Mouse (Mus musculus) limb, embryonic 14.5 days (tissue): ENCODE results near the gene Cebpe. TPM values are rescaled to one million over a fixed set of nuclear protein-coding genes. Genes with fewer than 3 reads are reported as not detected.

Experiments
- ATAC-seq: fragments of 200-750 bp; cut with Nextera tagmentation; 2 replicates; pipeline ENCODE4 v1.8.0; 2017; ENCODE audit warnings: low read depth, moderate number of reproducible peaks, moderate TSS enrichment; ENCODE audit not compliant: low FRiP score
- DNase-seq: peaks from one replicate; pipeline ENCODE4 v3.0.0-alpha.2; 2015; ENCODE audit warnings: low spot score
- H3K27ac ChIP-seq: fragments of 300-500 bp; sonication (generic); replicated peaks from 2 replicates; pipeline ENCODE4 v1.5.1; 2014; ENCODE audit warnings: low read depth, mild to moderate bottlenecking, low read length, moderate library complexity, mixed read lengths
- H3K27me3 ChIP-seq: fragments of 300-500 bp; sonication (generic); 2 replicates; pipeline ENCODE4 v1.6.1; 2014; ENCODE audit warnings: low read length, mixed read lengths; ENCODE audit not compliant: control insufficient read depth, insufficient read depth
- H3K36me3 ChIP-seq: fragments of 300-500 bp; sonication (generic); 2 replicates; pipeline ENCODE4 v1.6.1; 2014; ENCODE audit warnings: mild to moderate bottlenecking, low read length, moderate library complexity, mixed read lengths; ENCODE audit not compliant: control insufficient read depth, insufficient read depth
- H3K4me1 ChIP-seq: fragments of 300-500 bp; sonication (generic); 2 replicates; pipeline ENCODE4 v1.6.1; 2014; ENCODE audit warnings: antibody characterized with exemption, low read length, mixed read lengths; ENCODE audit not compliant: control insufficient read depth, insufficient read depth
- H3K4me2 ChIP-seq: fragments of 300-500 bp; sonication (generic); replicated peaks from 2 replicates; pipeline ENCODE4 v1.6.1; 2014; ENCODE audit warnings: low read depth, mild to moderate bottlenecking, low read length, moderate library complexity; ENCODE audit not compliant: severe bottlenecking
- H3K4me3 ChIP-seq: fragments of 300-500 bp; sonication (generic); replicated peaks from 2 replicates; pipeline ENCODE4 v1.5.1; 2014; ENCODE audit warnings: low read length
- H3K9ac ChIP-seq: fragments of 300-500 bp; sonication (generic); 2 replicates; pipeline ENCODE4 v1.6.1; 2014; ENCODE audit warnings: mild to moderate bottlenecking, low read depth, low read length, moderate library complexity; ENCODE audit not compliant: severe bottlenecking
- H3K9me3 ChIP-seq: fragments of 300-500 bp; sonication (generic); 2 replicates; pipeline ENCODE4 v1.6.1; 2016; ENCODE audit warnings: low read length; ENCODE audit not compliant: control insufficient read depth
- POLR2A ChIP-seq: fragments of 200-500 bp; IDR thresholded peaks from 2 replicates; pipeline ENCODE4 v1.8.0; 2012; ENCODE audit warnings: inconsistent platforms, mild to moderate bottlenecking, moderate library complexity, borderline replicate concordance; ENCODE audit not compliant: insufficient read depth, insufficient read length; ENCODE audit errors: extremely low read depth
- WGBS: fragments of 180-500 bp; shearing (Covaris S2); extraction: QIAGEN DNeasy Blood & Tissue Kit; methylation state at CpG from one replicate; pipeline ENCODE4 v1.1.7; 2014; 5-methylcytosine and 5-hydroxymethylcytosine counted together
- polyA plus RNA-seq, 2 experiments: library from polyadenylated mRNA; depleted of rRNA in 1 of 2; stranded (reverse) in 1 of 2; unstranded in 1 of 2; fragments of >200 nt; fragmentation: Nextera tagmentation in 1 of 2; extraction: Ambion mirVana in 1 of 2; gene quantifications; 2 replicates each; pipeline versions ENCODE4 v1.2.1 to v1.2.3; 2012 to 2014

Gene Cebpe
- polyA plus RNA-seq, 2 experiments = 0.23 to 0.30 TPM

DNA sequence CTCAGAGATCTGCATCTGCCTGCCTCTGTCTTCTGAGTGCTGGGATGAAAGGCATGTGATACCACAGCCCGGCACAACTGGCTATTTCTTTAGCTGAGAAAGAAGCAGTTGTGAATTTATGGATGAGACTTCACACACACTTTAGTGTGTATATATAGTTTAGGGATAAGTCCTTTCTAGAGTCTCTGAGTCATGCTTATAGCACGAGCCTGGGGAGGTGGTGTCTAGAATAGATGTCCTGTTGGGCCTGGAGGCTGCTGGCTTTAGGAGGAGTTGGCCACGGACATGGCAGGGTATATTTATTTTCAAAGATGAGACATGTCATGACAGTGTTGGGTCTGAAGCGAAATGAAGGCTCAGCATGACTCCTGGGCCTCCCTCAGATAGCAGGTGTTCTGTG, 22.0 kb upstream of the Cebpe start:
- ATAC-seq = no peak

DNA sequence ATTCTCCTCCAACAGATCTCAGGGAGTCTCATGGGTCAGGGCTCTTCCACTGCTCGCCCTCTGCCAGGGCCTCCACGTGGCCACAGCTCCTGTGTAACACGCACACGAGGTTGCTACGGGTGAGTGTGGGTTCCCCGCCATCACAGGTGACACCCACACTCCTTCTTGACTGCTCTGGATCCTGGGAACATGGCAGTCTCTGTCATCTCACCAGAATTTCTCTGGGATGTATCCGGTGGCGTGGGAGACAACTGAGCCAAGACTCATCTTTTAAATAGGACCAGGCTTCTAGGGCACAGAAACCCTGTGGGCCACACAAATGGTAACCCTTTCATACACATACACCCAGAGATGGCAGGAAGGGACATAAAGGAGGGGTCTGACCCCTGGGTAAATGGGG, 20.2 kb upstream of the Cebpe start:
- Histone ChIP-seq H3K36me3 (no peaks in the 10 kb centered on the region), H3K9ac (no peak overlapping the region), H3K27ac (no peak overlapping the region), H3K27me3 (no peaks in the 10 kb centered on the region), H3K4me2 (no peak overlapping the region), H3K9me3 (no peaks in the 10 kb centered on the region), H3K4me1 (no peaks in the 10 kb centered on the region), H3K4me3 (no peak overlapping the region)
- WGBS = 89% methylated on average over 8 of the region's 8 CpGs
- DNase-seq (no peak), ATAC-seq (no peak)
- TF ChIP-seq POLR2A = no peak

More for the DNA sequence above, 22.0 kb upstream of the Cebpe start:
- no peak for TF ChIP-seq POLR2A
- H3K9ac ChIP-seq = no peak overlapping the region
- no peak overlapping the region for H3K4me3 ChIP-seq
- H3K4me1 ChIP-seq = no peaks in the 10 kb centered on the region
- H3K27ac ChIP-seq = no peak overlapping the region
- no peaks in the 10 kb centered on the region for H3K9me3 ChIP-seq
- DNase-seq = no peak
- H3K4me2 ChIP-seq = no peak overlapping the region
- H3K27me3 ChIP-seq = no peaks in the 10 kb centered on the region
- no peaks in the 10 kb centered on the region for H3K36me3 ChIP-seq
- WGBS = 66% methylated on average over 4 of the region's 4 CpGs

DNA sequence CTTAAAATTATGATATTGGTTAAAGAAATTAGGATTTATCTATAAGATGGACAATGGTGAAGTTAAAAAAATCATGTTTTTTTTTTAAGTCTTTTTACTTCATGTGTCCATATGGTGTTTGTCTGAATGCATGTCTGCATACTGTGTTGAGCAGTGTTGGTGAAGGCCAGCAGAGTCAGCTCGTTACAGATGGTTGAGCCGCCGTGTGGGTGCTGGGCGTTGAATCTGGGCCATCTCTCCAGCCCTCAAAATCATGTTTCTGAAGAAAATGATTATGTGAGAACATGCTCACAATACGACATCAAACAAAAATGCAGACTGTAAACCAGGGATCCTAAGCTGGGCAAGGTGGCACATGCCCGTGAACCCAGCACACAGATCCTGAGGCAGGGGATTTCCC, 18.3 kb upstream of the Cebpe start:
- ATAC-seq = no peak
- WGBS = 76% methylated on average over 6 of the region's 6 CpGs
- no peak for TF ChIP-seq POLR2A

DNA sequence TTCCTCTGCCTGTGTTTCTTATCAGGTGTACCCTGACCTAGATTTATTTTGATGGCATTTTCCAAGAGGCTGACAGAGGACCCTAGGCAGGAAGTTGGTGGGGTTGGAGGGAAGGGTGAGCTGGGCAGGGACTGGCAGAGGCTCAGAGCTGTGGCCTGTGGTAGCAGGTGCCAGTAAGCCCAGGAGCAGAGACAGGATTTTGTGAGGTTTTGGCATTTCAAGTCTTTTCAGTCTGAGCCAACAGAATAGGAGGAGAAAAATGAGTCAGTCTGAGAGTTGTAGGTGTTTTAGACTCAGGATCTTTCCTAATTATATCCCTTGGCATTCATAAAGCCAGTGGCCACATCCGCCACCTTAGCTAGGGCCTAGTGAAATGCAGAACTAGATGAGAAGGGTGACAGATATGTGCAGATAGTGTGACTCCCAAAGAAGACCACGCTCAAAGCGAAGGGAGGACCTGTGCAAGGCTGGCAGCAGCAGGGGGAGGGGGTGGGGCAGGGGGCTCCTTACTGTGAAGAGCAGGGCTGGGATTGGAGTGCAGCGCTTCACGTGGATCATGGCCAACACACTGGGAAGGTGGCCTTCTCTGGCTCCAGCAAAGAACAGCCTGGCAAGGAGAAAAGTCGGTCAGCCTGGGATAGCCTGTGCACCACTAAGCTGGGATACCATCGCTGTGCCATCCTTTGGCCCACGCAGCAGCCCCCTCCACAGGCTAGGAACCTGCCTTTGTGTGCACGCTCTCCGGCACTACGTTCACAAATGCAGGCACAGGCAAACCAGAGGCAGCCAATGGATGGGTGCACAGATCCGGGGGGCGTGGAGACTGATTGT, 17.1 kb upstream of the Cebpe start:
- no peak overlapping the region for H3K4me2 ChIP-seq
- no peak overlapping the region for H3K27ac ChIP-seq
- H3K9ac ChIP-seq = 0 out of 2 replicates have a peak overlapping the region, but pooled peaks have one; percentile 7
- no peak for TF ChIP-seq POLR2A
- WGBS = 78% methylated on average over 13 of the region's 13 CpGs
- no peaks in the 10 kb centered on the region for H3K9me3 ChIP-seq
- H3K36me3 ChIP-seq = no peaks in the 10 kb centered on the region
- no peak for ATAC-seq
- no peak overlapping the region for H3K4me3 ChIP-seq
- no peaks in the 10 kb centered on the region for H3K4me1 ChIP-seq
- H3K27me3 ChIP-seq = no peaks in the 10 kb centered on the region
- no peak for DNase-seq

More for the DNA sequence above, 18.3 kb upstream of the Cebpe start:
- Histone ChIP-seq H3K9ac (no peak overlapping the region), H3K27ac (no peak overlapping the region), H3K4me3 (no peak overlapping the region), H3K4me2 (no peak overlapping the region), H3K9me3 (no peaks in the 10 kb centered on the region), H3K36me3 (no peaks in the 10 kb centered on the region), H3K27me3 (no peaks in the 10 kb centered on the region), H3K4me1 (no peaks in the 10 kb centered on the region)
- DNase-seq = no peak

DNA sequence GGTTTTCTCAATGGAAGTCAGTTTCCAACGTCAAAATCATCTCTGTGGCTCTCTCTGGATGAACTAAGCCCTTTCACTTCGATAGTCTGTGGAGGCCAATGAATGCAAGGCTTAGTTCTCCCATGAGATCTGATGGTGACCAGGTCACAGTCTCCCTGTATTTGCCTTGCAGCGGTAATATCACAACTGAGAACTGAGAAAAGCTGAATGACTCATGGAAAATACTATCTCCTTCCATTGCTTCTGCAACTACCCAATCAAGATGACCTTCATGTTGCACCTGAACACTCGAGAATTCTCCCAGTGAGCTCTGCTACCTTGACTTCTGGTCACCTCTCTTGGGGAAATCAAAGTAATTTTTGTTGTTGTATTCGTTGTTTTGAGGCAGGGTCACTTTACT, 15.6 kb upstream of the Cebpe start:
- Histone ChIP-seq H3K27me3 (no peaks in the 10 kb centered on the region), H3K4me3 (no peak overlapping the region), H3K4me2 (no peak overlapping the region), H3K9ac (no peak overlapping the region), H3K4me1 (no peaks in the 10 kb centered on the region), H3K27ac (no peak overlapping the region), H3K9me3 (no peaks in the 10 kb centered on the region), H3K36me3 (no peaks in the 10 kb centered on the region)
- 78% methylated on average over 5 of the region's 5 CpGs for WGBS
- TF ChIP-seq POLR2A = no peak
- DNase-seq (no peak), ATAC-seq (no peak)
